Mouse (Mus musculus) neural tube, embryonic 14.5 days (tissue): Measurements from ENCODE around the gene Cdh8. TPM values are rescaled to one million over a fixed set of nuclear protein-coding genes. Genes with fewer than 3 reads are reported as not detected.
A peak's percentile ranks its signal among the peaks of the same experiment; 100 is the strongest.

Experiments used
- ATAC-seq: fragments of 200-750 bp; cut with Nextera tagmentation; 2 replicates; pipeline ENCODE4 v1.8.0; 2017; ENCODE audit warnings: low read depth, mild to moderate bottlenecking, moderate TSS enrichment, moderate library complexity
- H3K27ac ChIP-seq: fragments of 300-500 bp; sonication (generic); 2 replicates; pipeline ENCODE4 v1.5.1; 2014; ENCODE audit warnings: low read depth, mild to moderate bottlenecking, control low read depth, low read length, moderate library complexity, mixed read lengths
- H3K27me3 ChIP-seq: fragments of 300-500 bp; sonication (generic); 2 replicates; pipeline ENCODE4 v1.6.1; 2014; ENCODE audit warnings: low read length; ENCODE audit not compliant: control insufficient read depth, insufficient read depth
- H3K36me3 ChIP-seq: fragments of 300-500 bp; sonication (generic); 2 replicates; pipeline ENCODE4 v1.6.1; 2014; ENCODE audit warnings: low read length, mixed read lengths; ENCODE audit not compliant: control insufficient read depth, insufficient read depth
- H3K4me1 ChIP-seq: fragments of 300-500 bp; sonication (generic); 2 replicates; pipeline ENCODE4 v1.6.1; 2014; ENCODE audit warnings: low read length; ENCODE audit not compliant: control insufficient read depth, insufficient read depth
- H3K4me2 ChIP-seq: fragments of 300-500 bp; sonication (generic); 2 replicates; pipeline ENCODE4 v1.6.1; 2014; ENCODE audit warnings: mild to moderate bottlenecking, low read depth, low read length, control low read depth
- H3K4me3 ChIP-seq: fragments of 300-500 bp; sonication (generic); 2 replicates; pipeline ENCODE4 v1.5.1; 2014; ENCODE audit warnings: low read depth, low read length, control low read depth, mixed read lengths
- H3K9ac ChIP-seq: fragments of 300-500 bp; sonication (generic); replicated peaks from 2 replicates; pipeline ENCODE4 v1.6.1; 2014; ENCODE audit warnings: low read depth, mild to moderate bottlenecking, control low read depth, low read length, mixed read lengths
- H3K9me3 ChIP-seq: fragments of 300-500 bp; sonication (generic); 2 replicates; pipeline ENCODE4 v1.6.1; 2016; ENCODE audit warnings: low read length; ENCODE audit not compliant: control insufficient read depth
- WGBS: fragments of 180-500 bp; shearing (Covaris S2); extraction: QIAGEN DNeasy Blood & Tissue Kit; methylation state at CpG from one replicate; pipeline ENCODE4 v1.1.7; 2014; 5-methylcytosine and 5-hydroxymethylcytosine counted together
- polyA plus RNA-seq: library from polyadenylated mRNA; unstranded; fragments of >200 nt; fragmentation: Nextera tagmentation; extraction: Ambion mirVana; gene quantifications from 2 replicates; pipeline ENCODE4 v1.2.1, GENCODE M21; 2014

The Cdh8 gene
- polyA plus RNA-seq, 1 experiment from 2014 or later, result 134 TPM

DNA sequence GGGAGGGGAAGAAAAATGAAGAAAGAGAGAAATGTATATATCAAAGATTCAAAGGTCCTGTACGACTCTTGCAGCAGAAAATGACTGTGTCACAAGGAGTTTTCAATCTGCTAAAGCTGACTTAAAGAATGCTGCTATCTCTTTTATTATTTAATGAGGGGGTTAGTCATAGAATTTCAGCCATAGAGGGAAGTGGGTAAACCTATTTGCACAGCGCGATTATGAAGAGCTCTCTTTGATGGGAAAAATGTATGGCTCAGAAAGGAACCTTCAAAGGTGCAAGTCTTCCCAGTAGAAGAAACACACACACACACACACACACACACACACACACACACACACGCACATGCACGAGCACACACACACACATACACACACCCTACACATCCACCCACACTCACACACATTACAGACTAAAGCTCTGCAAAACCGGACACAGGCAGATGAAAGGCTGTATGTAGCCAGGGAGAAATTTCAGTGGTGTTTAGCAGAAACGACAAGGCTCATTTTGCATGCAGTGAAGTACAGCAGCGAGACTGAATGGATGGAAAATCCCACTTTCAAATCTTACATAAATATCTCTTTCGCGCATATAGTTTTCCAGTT is 2.3 kb downstream of the Cdh8 start:
- Histone ChIP-seq H3K9me3 (no peaks in the 10 kb centered on the region), H3K4me1 (no peaks in the 10 kb centered on the region), H3K4me2 (peak overlapping the region; percentile 85), H3K4me3 (peak overlapping the region; percentile 63), H3K36me3 (no peaks in the 10 kb centered on the region), H3K9ac (peak overlapping the region; percentile 76), H3K27ac (peak overlapping the region; percentile 84; the same call in 1 of the 2 replicates), H3K27me3 (no peaks in the 10 kb centered on the region)
- WGBS, result 28% methylated on average over 10 of the region's 10 CpGs
- ATAC-seq, result no peak

DNA sequence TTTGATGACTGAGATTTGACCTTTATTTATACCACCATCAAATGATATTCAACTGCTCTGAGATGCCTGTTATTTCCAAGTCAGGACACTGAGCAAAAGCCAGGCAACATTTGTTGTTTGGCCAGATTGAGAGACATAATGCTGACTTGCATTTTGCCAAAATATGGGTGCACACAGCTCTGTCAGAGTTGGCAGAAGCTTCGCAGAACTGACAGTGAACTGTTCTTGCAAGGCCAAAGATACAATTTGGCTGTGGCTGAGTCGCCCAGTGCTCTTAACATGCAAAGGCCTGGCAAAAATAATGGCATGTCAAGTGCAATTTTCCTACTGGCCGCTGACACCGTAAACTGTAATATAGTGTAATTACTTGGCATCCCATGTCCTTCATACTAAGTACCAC is 22.4 kb downstream of the Cdh8 start:
- WGBS, result 69% methylated on average over 4 of the region's 4 CpGs

DNA sequence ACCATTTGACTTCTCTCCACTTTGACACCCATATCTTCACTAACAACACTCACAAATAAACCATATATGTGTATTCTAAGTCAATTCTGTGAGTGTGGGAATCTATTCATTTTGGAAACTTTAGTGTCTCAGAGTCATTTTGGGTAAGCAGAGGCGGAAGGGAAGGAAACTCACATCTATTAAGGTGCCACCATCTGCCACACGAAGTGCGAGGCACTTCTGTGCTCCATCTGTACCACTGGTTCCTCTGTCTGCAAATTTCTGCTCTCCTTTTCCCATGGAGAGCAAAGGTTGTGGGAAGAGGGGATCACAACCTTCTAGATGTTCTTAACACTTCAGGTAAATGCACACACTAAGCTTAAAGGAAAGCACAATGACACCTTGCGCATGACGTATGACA is 46.2 kb downstream of the Cdh8 start:
- H3K4me1 ChIP-seq, result no peaks in the 10 kb centered on the region
- H3K27me3 ChIP-seq, result no peaks in the 10 kb centered on the region
- no peak overlapping the region for H3K4me3 ChIP-seq
- H3K27ac ChIP-seq, result no peak overlapping the region
- no peaks in the 10 kb centered on the region for H3K9me3 ChIP-seq
- 89% methylated on average over 5 of the region's 5 CpGs for WGBS
- H3K4me2 ChIP-seq, result no peak overlapping the region
- no peak for ATAC-seq
- H3K36me3 ChIP-seq, result no peaks in the 10 kb centered on the region
- H3K9ac ChIP-seq, result no peak overlapping the region

More for the DNA sequence above, 22.4 kb downstream of the Cdh8 start:
- Histone ChIP-seq H3K36me3 (no peaks in the 10 kb centered on the region), H3K27ac (no peak overlapping the region), H3K4me1 (no peaks in the 10 kb centered on the region), H3K4me3 (no peak overlapping the region), H3K4me2 (no peak overlapping the region), H3K9me3 (no peaks in the 10 kb centered on the region), H3K27me3 (no peaks in the 10 kb centered on the region), H3K9ac (no peak overlapping the region)
- no peak for ATAC-seq

DNA sequence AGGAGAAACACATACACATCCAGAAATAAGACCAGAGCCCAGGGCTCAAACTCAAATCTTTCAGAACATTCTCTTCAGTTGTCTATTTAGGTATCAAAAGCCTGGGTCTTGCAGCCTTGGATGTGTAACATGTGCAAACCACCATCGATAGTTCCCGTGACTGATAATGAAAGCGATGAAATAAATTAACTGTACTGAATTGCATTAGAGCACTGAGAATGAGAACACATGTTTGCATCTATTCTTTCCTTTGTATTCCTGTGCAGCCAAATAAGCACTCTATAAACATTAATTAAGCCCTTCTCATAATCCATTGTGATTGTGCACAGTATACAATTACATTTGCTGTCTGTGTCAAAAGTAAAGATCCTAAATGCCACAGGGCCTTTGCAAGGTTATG is 47.1 kb downstream of the Cdh8 start:
- Histone ChIP-seq H3K9me3 (no peaks in the 10 kb centered on the region), H3K27ac (no peak overlapping the region), H3K36me3 (no peaks in the 10 kb centered on the region)

DNA sequence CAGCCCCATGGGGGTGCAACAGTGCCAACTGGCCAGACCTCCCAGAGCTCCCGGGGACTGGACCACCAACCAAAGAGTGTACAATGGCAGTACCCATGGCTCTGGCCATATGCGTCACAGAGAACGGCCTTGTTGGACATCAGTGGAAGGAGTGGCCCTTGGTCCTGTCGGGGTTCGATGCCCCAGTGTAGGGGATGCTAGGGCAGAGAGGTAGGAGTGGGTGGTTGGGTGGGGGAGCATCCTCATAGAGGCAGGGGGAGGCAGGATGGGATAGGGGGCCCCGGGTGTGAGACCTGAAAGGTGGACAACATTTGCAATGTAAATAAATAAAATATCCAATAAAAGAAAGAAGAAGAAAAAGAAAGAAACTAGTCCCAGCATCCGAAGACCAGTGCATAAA is 47.8 kb downstream of the Cdh8 start:
- no peak for ATAC-seq
- no peak overlapping the region for H3K9ac ChIP-seq
- WGBS, result 91% methylated on average over 7 of the region's 7 CpGs

More for the DNA sequence above, 47.1 kb downstream of the Cdh8 start:
- Histone ChIP-seq H3K9ac (no peak overlapping the region), H3K4me3 (no peak overlapping the region), H3K4me1 (no peaks in the 10 kb centered on the region), H3K27me3 (no peaks in the 10 kb centered on the region), H3K4me2 (no peak overlapping the region)
- ATAC-seq, result no peak
- 56% methylated on average over 3 of the region's 3 CpGs for WGBS

DNA sequence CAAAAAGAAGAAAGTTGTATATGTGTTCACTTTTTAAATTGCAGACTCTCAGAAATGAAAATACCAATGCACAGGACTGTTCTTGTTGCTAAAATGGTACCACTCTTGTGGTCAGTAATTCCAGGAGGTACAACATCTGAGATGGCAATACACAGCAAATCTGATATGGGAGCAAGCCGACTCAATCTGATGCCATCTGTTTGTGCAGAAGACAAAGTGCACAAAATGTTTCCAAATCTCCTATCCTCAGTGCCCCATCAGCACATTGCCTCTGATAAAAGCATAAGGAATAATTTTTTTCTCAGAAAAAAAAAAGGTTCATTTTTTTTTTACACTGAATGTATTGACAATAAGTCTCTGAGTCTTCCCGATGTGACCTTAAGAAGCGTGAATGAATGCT is 62.3 kb downstream of the Cdh8 start:
- Histone ChIP-seq H3K27me3 (no peaks in the 10 kb centered on the region), H3K9ac (no peak overlapping the region), H3K4me1 (no peaks in the 10 kb centered on the region), H3K27ac (no peak overlapping the region), H3K4me3 (no peak overlapping the region), H3K36me3 (no peaks in the 10 kb centered on the region), H3K9me3 (no peaks in the 10 kb centered on the region), H3K4me2 (no peak overlapping the region)
- WGBS, result 83% methylated on average over 3 of the region's 3 CpGs
- no peak for ATAC-seq

More for the DNA sequence above, 47.8 kb downstream of the Cdh8 start:
- H3K36me3 ChIP-seq, result no peaks in the 10 kb centered on the region
- no peaks in the 10 kb centered on the region for H3K27me3 ChIP-seq
- no peak overlapping the region for H3K27ac ChIP-seq
- no peak overlapping the region for H3K4me3 ChIP-seq
- H3K4me1 ChIP-seq, result no peaks in the 10 kb centered on the region
- H3K9me3 ChIP-seq, result no peaks in the 10 kb centered on the region
- no peak overlapping the region for H3K4me2 ChIP-seq

DNA sequence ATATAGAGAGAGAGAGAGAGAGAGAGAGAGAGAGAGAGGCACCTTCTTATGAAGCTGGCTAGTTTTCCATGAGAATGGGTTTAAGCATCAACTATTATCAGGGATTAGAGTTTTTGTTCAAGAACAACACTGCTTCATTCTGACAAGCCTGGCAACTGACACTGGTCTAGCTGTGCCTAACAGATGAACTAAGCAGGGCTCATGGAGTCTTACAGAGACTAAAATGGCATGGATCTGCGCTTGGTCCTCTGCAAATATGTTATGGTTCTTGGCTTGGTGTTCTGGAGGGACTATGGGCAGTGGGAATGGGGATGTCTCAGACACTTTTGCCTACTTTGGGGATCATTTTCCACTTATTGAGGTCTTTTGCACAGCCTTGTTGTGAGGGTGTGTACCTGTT is 63.0 kb downstream of the Cdh8 start:
- no peak for ATAC-seq
- 86% methylated on average over 1 of the region's 1 CpGs for WGBS

DNA sequence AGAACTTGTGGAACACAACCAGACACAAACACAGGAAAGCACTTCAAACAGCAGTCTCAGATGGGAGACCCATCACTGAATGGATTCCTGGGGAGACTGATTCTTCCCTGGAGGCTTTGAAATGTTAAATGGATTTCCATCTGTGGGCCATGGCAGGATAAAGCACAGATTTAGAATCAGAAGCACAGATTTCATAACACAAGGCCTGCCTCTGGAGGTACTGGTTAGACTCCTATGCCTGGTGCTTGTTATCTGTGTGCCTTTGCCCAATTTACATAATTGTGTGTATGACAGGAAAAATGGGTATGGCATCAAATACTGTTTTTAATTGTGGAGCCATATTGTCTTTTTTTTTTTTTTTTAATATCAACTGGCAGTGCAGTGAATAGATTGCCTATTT is 66.8 kb downstream of the Cdh8 start:
- Histone ChIP-seq H3K27ac (no peak overlapping the region), H3K4me1 (no peaks in the 10 kb centered on the region), H3K36me3 (no peaks in the 10 kb centered on the region), H3K9ac (no peak overlapping the region), H3K27me3 (no peaks in the 10 kb centered on the region), H3K9me3 (no peaks in the 10 kb centered on the region), H3K4me3 (no peak overlapping the region), H3K4me2 (no peak overlapping the region)
- no peak for ATAC-seq

More for the DNA sequence above, 63.0 kb downstream of the Cdh8 start:
- H3K4me2 ChIP-seq, result no peak overlapping the region
- no peak overlapping the region for H3K27ac ChIP-seq
- no peaks in the 10 kb centered on the region for H3K9me3 ChIP-seq
- no peak overlapping the region for H3K9ac ChIP-seq
- no peaks in the 10 kb centered on the region for H3K27me3 ChIP-seq
- H3K4me3 ChIP-seq, result no peak overlapping the region
- H3K4me1 ChIP-seq, result no peaks in the 10 kb centered on the region
- H3K36me3 ChIP-seq, result no peaks in the 10 kb centered on the region

DNA sequence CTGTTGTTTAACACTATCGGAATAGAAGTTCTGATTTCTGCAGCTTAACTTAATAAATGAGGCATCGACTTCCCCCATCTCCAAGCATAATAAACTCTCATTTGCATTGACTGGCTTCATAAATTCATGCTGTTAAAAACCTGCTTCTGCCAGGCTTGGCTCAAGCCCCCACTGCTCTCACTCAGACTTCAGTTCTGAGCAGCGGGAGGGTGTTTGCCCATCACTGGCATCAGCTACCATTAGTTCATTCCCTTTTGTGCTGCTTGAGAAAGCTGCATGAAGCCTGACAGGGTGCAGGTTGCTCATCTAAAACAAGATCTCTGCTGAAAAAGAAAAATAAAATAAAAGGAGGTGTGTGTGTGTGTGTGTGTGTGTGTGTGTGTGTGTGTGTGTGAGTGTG is 67.7 kb downstream of the Cdh8 start:
- 52% methylated on average over 3 of the region's 3 CpGs for WGBS
- no peak for ATAC-seq
- no peak overlapping the region for H3K27ac ChIP-seq

More for the DNA sequence above, 67.7 kb downstream of the Cdh8 start:
- no peaks in the 10 kb centered on the region for H3K36me3 ChIP-seq
- no peaks in the 10 kb centered on the region for H3K4me1 ChIP-seq
- H3K27me3 ChIP-seq, result no peaks in the 10 kb centered on the region
- H3K9ac ChIP-seq, result no peak overlapping the region
- H3K4me3 ChIP-seq, result no peak overlapping the region
- no peaks in the 10 kb centered on the region for H3K9me3 ChIP-seq
- no peak overlapping the region for H3K4me2 ChIP-seq
